Mouse (Mus musculus) hindbrain, postnatal 0 days (tissue): ENCODE results near the gene Prrc2b. TPM values are rescaled to one million over a fixed set of nuclear protein-coding genes. Genes with fewer than 3 reads are reported as not detected.

ENCODE experiments used
- ATAC-seq: fragments of 200-750 bp; cut with Nextera tagmentation; 2 replicates; pipeline ENCODE4 v1.8.0; 2017; ENCODE audit warnings: mild to moderate bottlenecking, moderate TSS enrichment, moderate library complexity
- DNase-seq: peaks from one replicate; pipeline ENCODE4 v3.0.0-alpha.2; 2015; ENCODE audit warnings: low spot score
- H3K27ac ChIP-seq: fragments of 300-500 bp; sonication (generic); 2 replicates; pipeline ENCODE4 v1.5.1; 2014; ENCODE audit warnings: mild to moderate bottlenecking
- H3K27me3 ChIP-seq: fragments of 300-500 bp; sonication (generic); 2 replicates; pipeline ENCODE4 v1.6.1; 2014; ENCODE audit warnings: low read length, mixed read lengths; ENCODE audit not compliant: insufficient read depth
- H3K36me3 ChIP-seq: fragments of 300-500 bp; sonication (generic); 2 replicates; pipeline ENCODE4 v1.6.1; 2014; ENCODE audit warnings: low read length, mixed read lengths; ENCODE audit not compliant: insufficient read depth
- H3K4me1 ChIP-seq: fragments of 300-500 bp; sonication (generic); 2 replicates; pipeline ENCODE4 v1.6.1; 2014; ENCODE audit warnings: antibody characterized with exemption, low read length, mixed read lengths; ENCODE audit not compliant: insufficient read depth
- H3K4me2 ChIP-seq: fragments of 300-500 bp; sonication (generic); 2 replicates; pipeline ENCODE4 v1.6.1; 2014; ENCODE audit warnings: low read depth, mild to moderate bottlenecking, low read length, moderate library complexity, mixed read lengths
- H3K4me3 ChIP-seq: fragments of 300-500 bp; sonication (generic); 2 replicates; pipeline ENCODE4 v1.5.1; 2014; ENCODE audit warnings: low read length
- H3K9ac ChIP-seq: fragments of 300-500 bp; sonication (generic); replicated peaks from 2 replicates; pipeline ENCODE4 v1.6.1; 2014; ENCODE audit warnings: mild to moderate bottlenecking, low read length, moderate library complexity, mixed read lengths
- H3K9me3 ChIP-seq: fragments of 300-500 bp; sonication (generic); 2 replicates; pipeline ENCODE4 v1.6.1; 2016; ENCODE audit warnings: low read length, mixed read lengths
- CTCF ChIP-seq: IDR thresholded peaks from 2 replicates; pipeline ENCODE4 v1.5.1; 2016; ENCODE audit warnings: antibody characterized with exemption, control low read depth, low read depth
- WGBS: fragments of 180-500 bp; shearing (Covaris S2); extraction: QIAGEN DNeasy Blood & Tissue Kit; methylation state at CpG from one replicate; pipeline ENCODE4 v1.1.7; 2014; 5-methylcytosine and 5-hydroxymethylcytosine counted together
- polyA plus RNA-seq: library from polyadenylated mRNA; unstranded; fragments of >200 nt; fragmentation: Nextera tagmentation; extraction: Ambion mirVana; gene quantifications from 2 replicates; pipeline ENCODE4 v1.2.1, GENCODE M21; 2015
- total RNA-seq: library from RNA; depleted of rRNA; stranded (reverse); fragments of >200 nt; gene quantifications from 2 replicates; pipeline ENCODE4 v1.2.3, GENCODE M21; 2014

The Prrc2b gene
- total and polyA plus RNA-seq, 2 experiments from 2014 or later: 55.9 to 206 TPM

GRCm38 (mm10) chr2:32181364-32181763, 30.5 kb downstream of the Prrc2b start:
- no peak for TF ChIP-seq CTCF
- DNase-seq: no peak
- Histone ChIP-seq H3K36me3 (peaks cover 20% of the 10 kb centered on the region; the same call in 1 of the 2 replicates), H3K9me3 (no peaks in the 10 kb centered on the region), H3K9ac (no peak overlapping the region), H3K4me3 (no peak overlapping the region), H3K4me2 (no peak overlapping the region), H3K27ac (peak overlapping the region; percentile 79; the same call in 1 of the 2 replicates), H3K4me1 (peaks cover 38% of the 10 kb centered on the region), H3K27me3 (no peaks in the 10 kb centered on the region)
- no peak for ATAC-seq
- WGBS: 53% methylated on average over 5 of the region's 5 CpGs

- TF ChIP-seq CTCF: no peak
- H3K27ac ChIP-seq: peak overlapping the region; percentile 79
- no peak overlapping the region for H3K4me3 ChIP-seq
- peaks cover 36% of the 10 kb centered on the region for H3K4me1 ChIP-seq
- no peaks in the 10 kb centered on the region for H3K9me3 ChIP-seq
- no peaks in the 10 kb centered on the region for H3K27me3 ChIP-seq
- peaks cover 26% of the 10 kb centered on the region for H3K36me3 ChIP-seq
- DNase-seq (no peak), ATAC-seq (no peak)
- WGBS: 53% methylated on average over 9 of the region's 9 CpGs
- H3K9ac ChIP-seq: no peak overlapping the region
- H3K4me2 ChIP-seq: 0 out of 2 replicates have a peak overlapping the region, but pooled peaks have one; percentile 17
These were observed 31.2 kb downstream of the Prrc2b start for GRCm38 (mm10) chr2:32182119-32182518.

GRCm38 (mm10) chr2:32182676-32183296, 31.9 kb downstream of the Prrc2b start:
- ATAC-seq: peak; percentile 84
- Histone ChIP-seq H3K36me3 (peaks cover 31% of the 10 kb centered on the region), H3K9ac (no peak overlapping the region; the same call in 1 of the 2 replicates), H3K9me3 (no peaks in the 10 kb centered on the region), H3K4me3 (no peak overlapping the region), H3K4me1 (peaks cover 33% of the 10 kb centered on the region), H3K27me3 (no peaks in the 10 kb centered on the region), H3K4me2 (peak overlapping the region; percentile 14; the same call in 1 of the 2 replicates), H3K27ac (peak overlapping the region; percentile 79)
- 26% methylated on average over 13 of the region's 13 CpGs for WGBS
- TF ChIP-seq CTCF: no peak
- peak; percentile 83 for DNase-seq

- Histone ChIP-seq H3K36me3 (peaks cover 44% of the 10 kb centered on the region), H3K4me3 (no peak overlapping the region), H3K4me2 (no peak overlapping the region), H3K9me3 (no peaks in the 10 kb centered on the region), H3K27me3 (no peaks in the 10 kb centered on the region), H3K9ac (no peak overlapping the region), H3K4me1 (peaks cover 12% of the 10 kb centered on the region), H3K27ac (peak overlapping the region; percentile 18; the same call in 1 of the 2 replicates)
- no peak for TF ChIP-seq CTCF
- ATAC-seq: no peak; the same call in 1 of the 2 replicates
- WGBS: 77% methylated on average over 13 of the region's 13 CpGs
- DNase-seq: peak; percentile 23
These were observed 36.2 kb downstream of the Prrc2b start for GRCm38 (mm10) chr2:32187019-32187551.

- Histone ChIP-seq H3K36me3 (peaks cover 49% of the 10 kb centered on the region), H3K9ac (no peak overlapping the region), H3K4me3 (no peak overlapping the region), H3K4me2 (no peak overlapping the region), H3K9me3 (no peaks in the 10 kb centered on the region), H3K27me3 (no peaks in the 10 kb centered on the region), H3K27ac (peak overlapping the region; percentile 18; the same call in 1 of the 2 replicates), H3K4me1 (peaks cover 8% of the 10 kb centered on the region)
- ATAC-seq (no peak), DNase-seq (peak; percentile 59)
- 56% methylated on average over 7 of the region's 7 CpGs for WGBS
- no peak for TF ChIP-seq CTCF
These were observed 36.8 kb downstream of the Prrc2b start for GRCm38 (mm10) chr2:32187649-32188048.

GRCm38 (mm10) chr2:32189060-32189681, 38.3 kb downstream of the Prrc2b start:
- no peaks in the 10 kb centered on the region for H3K9me3 ChIP-seq
- H3K4me3 ChIP-seq: no peak overlapping the region
- no peak for TF ChIP-seq CTCF
- H3K4me1 ChIP-seq: peaks cover 6% of the 10 kb centered on the region; the same call in 1 of the 2 replicates
- H3K36me3 ChIP-seq: peaks cover 56% of the 10 kb centered on the region
- ATAC-seq (no peak), DNase-seq (no peak)
- 79% methylated on average over 5 of the region's 5 CpGs for WGBS
- no peak overlapping the region for H3K9ac ChIP-seq
- no peaks in the 10 kb centered on the region for H3K27me3 ChIP-seq
- H3K27ac ChIP-seq: no peak overlapping the region
- no peak overlapping the region for H3K4me2 ChIP-seq
